Mouse (Mus musculus) hindbrain, embryonic 10.5 days (tissue): ENCODE data around the gene Zkscan6. TPM values are rescaled to one million over a fixed set of nuclear protein-coding genes. Genes with fewer than 3 reads are reported as not detected.

Experiments used
- DNase-seq: peaks from one replicate; pipeline ENCODE4 v3.0.0-alpha.2; 2017; ENCODE audit warnings: low spot score
- H3K27ac ChIP-seq: fragments of 300-500 bp; sonication (generic); 2 replicates; pipeline ENCODE4 v1.5.1; 2016; ENCODE audit warnings: mild to moderate bottlenecking, moderate library complexity
- H3K27me3 ChIP-seq: fragments of 300-500 bp; sonication (generic); 2 replicates; pipeline ENCODE4 v1.6.1; 2016; ENCODE audit warnings: mild to moderate bottlenecking; ENCODE audit not compliant: poor library complexity, insufficient read depth, severe bottlenecking
- H3K36me3 ChIP-seq: fragments of 300-500 bp; sonication (generic); 2 replicates; pipeline ENCODE4 v1.6.1; 2016; ENCODE audit warnings: mild to moderate bottlenecking, moderate library complexity
- H3K4me1 ChIP-seq: fragments of 300-500 bp; sonication (generic); replicated peaks from 2 replicates; pipeline ENCODE4 v1.6.1; 2016; ENCODE audit warnings: mild to moderate bottlenecking
- H3K4me3 ChIP-seq: fragments of 300-500 bp; sonication (generic); 2 replicates; pipeline ENCODE4 v1.5.1; 2016; ENCODE audit warnings: mild to moderate bottlenecking, moderate library complexity
- H3K9me3 ChIP-seq: fragments of 300-500 bp; sonication (generic); 2 replicates; pipeline ENCODE4 v1.6.1; 2016; ENCODE audit warnings: mild to moderate bottlenecking, moderate library complexity
- WGBS: fragments of 180-500 bp; shearing (Covaris S2); methylation state at CpG from one replicate; pipeline ENCODE4 v1.1.7; 2016; 5-methylcytosine and 5-hydroxymethylcytosine counted together
- polyA plus RNA-seq: library from polyadenylated mRNA; unstranded; fragments of >200 nt; fragmentation: Nextera tagmentation; extraction: Ambion mirVana; gene quantifications from 2 replicates; pipeline ENCODE4 v1.2.1, GENCODE M21; 2016

Zkscan6 gene
- polyA plus RNA-seq, 1 experiment from 2014 or later = 13.6 TPM

DNA sequence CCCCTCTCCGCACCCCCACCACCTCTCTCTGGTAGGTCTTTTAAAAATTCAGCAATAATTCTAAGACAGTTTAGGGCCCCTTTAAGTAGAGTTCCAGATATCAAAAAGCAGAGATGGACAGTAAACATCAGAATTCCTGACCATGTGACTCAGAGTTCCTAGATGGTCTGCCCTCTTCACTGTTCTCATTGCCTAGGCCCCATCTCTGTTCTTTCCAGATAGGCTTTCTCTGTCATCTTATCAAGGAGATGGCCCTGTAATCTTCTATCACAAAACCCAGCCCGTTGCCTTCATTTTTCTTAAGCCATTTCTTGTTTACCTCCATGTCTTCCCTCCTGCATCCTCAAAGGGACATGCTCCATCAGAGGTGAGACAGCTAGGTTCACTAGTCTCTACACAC lies 20.8 kb upstream of the Zkscan6 start:
- Histone ChIP-seq H3K4me1 (peaks cover 23% of the 10 kb centered on the region), H3K36me3 (peaks cover 9% of the 10 kb centered on the region; the same call in 1 of the 2 replicates), H3K4me3 (peak overlapping the region; percentile 98; the same call in 1 of the 2 replicates), H3K9me3 (no peaks in the 10 kb centered on the region), H3K27ac (no peak overlapping the region), H3K27me3 (no peaks in the 10 kb centered on the region)
- DNase-seq = no peak
- WGBS = 87% methylated on average over 2 of the region's 2 CpGs

- peaks cover 23% of the 10 kb centered on the region for H3K4me1 ChIP-seq
- DNase-seq = no peak
- under 1% methylated on average over 71 of the region's 71 CpGs for WGBS
- H3K4me3 ChIP-seq = peak overlapping the region; percentile 98
- H3K36me3 ChIP-seq = 0 out of 2 replicates have a peak, but pooled peaks cover 4% of the 10 kb centered on the region
- no peaks in the 10 kb centered on the region for H3K27me3 ChIP-seq
- peak overlapping the region; percentile 99 for H3K27ac ChIP-seq
- H3K9me3 ChIP-seq = no peaks in the 10 kb centered on the region
Measured at GRCm38 (mm10) chr11:65787421-65788151, 19.4 kb upstream of the Zkscan6 start.

DNA sequence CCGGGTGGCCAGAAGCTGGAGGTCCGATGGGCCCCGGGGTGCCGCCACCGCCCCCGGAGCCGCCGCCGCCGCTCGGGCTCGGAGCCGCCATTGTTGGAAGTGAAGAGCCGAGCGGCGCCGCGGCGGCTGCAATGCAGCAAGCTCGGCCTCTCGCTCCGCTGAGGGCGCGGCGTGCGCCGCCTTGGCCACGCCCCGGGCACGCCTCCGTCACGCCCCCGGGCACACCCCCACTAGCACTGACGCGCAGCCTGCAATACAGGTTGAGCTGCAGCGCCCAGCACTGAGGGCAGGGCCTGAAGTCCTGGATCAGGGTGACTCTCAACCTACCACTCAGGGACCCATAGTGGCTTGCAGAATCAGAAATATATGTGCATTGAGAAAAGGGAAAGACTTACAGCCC lies 18.8 kb upstream of the Zkscan6 start, which contains the start of gene Map2k4:
Map2k4 (minus strand) TSS at position 144 of the 400 bp plus-strand sequence.
- 0% methylated on average over 36 of the region's 36 CpGs for WGBS
- Histone ChIP-seq H3K27ac (peak within 1 kb of the TSS; percentile 99), H3K9me3 (no peaks in the 10 kb centered on the region), H3K4me3 (peak within 1 kb of the TSS; percentile 98), H3K27me3 (no peaks in the 10 kb centered on the region), H3K4me1 (peaks cover 23% of the 10 kb centered on the region), H3K36me3 (0 out of 2 replicates have a peak, but pooled peaks cover 4% of the 10 kb centered on the region)
- DNase-seq = peak; percentile 97

DNA sequence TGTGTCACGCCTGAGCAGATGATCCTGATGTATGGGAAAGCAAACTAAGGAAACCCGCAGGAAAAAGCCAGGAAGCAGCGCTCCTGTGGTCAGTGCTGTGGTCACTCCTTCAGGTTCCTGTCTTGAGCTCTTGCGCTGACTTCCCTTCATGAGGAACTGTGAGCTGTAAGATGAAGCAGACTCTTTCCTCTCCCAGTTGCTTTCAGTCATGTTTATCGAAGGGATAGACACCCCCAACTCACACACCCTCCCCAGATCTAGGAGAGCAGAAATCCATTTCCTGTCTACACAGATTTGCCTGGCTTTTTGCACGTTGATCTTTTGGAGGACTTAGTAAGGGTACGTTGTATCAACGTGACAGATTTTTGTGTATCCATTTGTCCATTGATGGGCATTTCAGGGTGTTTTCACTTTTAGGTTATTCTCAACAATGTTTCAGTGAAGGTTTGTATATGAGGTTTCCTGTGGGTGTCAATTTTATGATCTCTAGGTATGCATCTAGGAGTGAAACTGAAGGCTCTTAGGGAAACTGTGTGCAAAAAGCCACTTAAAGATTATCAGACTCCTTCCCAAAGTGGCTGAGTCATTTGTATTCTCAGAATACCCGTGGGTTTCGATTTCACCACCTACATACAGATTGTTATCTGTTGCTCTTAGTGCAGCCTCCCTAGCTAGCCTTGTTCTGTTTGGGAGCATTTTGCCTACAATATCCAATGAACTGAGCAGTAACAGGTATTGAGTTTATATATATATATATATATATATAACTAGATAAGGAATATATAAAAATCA lies 12.4 kb upstream of the Zkscan6 start:
- Histone ChIP-seq H3K4me3 (no peak overlapping the region), H3K36me3 (no peaks in the 10 kb centered on the region), H3K9me3 (no peaks in the 10 kb centered on the region), H3K27ac (no peak overlapping the region), H3K4me1 (no peaks in the 10 kb centered on the region), H3K27me3 (no peaks in the 10 kb centered on the region)
- 80% methylated on average over 10 of the region's 10 CpGs for WGBS
- DNase-seq = no peak

- H3K27me3 ChIP-seq = no peaks in the 10 kb centered on the region
- no peak overlapping the region for H3K27ac ChIP-seq
- H3K9me3 ChIP-seq = no peaks in the 10 kb centered on the region
- no peak overlapping the region for H3K4me3 ChIP-seq
- H3K36me3 ChIP-seq = no peaks in the 10 kb centered on the region
- WGBS = 89% methylated on average over 1 of the region's 1 CpGs
- no peaks in the 10 kb centered on the region for H3K4me1 ChIP-seq
- no peak for DNase-seq
Measured at GRCm38 (mm10) chr11:65795896-65796295, 11.1 kb upstream of the Zkscan6 start.

DNA sequence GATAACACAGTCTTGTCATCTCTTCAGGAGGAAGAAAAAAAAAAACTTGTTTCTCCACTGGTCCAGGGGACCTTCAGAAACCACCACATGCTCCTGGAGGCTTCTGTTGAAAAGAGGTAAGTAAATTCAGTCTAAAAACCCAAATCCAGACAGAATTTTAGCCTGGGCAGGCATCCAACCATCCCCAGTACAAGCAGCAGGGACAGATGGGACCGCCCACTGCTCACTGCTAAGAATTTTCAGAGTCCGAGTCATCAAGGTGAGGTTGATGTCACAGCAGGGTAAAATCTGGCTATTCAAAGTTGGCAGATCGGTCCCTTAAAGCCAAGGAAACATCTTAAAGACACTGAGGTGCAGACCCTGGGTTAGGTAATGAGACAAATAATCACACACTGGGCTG lies 5.1 kb upstream of the Zkscan6 start:
- Histone ChIP-seq H3K36me3 (no peaks in the 10 kb centered on the region), H3K4me3 (no peak overlapping the region), H3K9me3 (no peaks in the 10 kb centered on the region), H3K4me1 (peaks cover 5% of the 10 kb centered on the region), H3K27ac (no peak overlapping the region), H3K27me3 (no peaks in the 10 kb centered on the region)
- 70% methylated on average over 3 of the region's 3 CpGs for WGBS
- no peak for DNase-seq

- no peaks in the 10 kb centered on the region for H3K9me3 ChIP-seq
- WGBS = 2% methylated on average over 20 of the region's 20 CpGs
- H3K27me3 ChIP-seq = no peaks in the 10 kb centered on the region
- no peak for DNase-seq
- H3K4me1 ChIP-seq = peaks cover 15% of the 10 kb centered on the region
- no peaks in the 10 kb centered on the region for H3K36me3 ChIP-seq
- H3K27ac ChIP-seq = peak overlapping the region; percentile 92
- H3K4me3 ChIP-seq = peak overlapping the region; percentile 80
Measured at GRCm38 (mm10) chr11:65806321-65806904, 562 bp upstream of the Zkscan6 start.

GRCm38 (mm10) chr11:65807601-65808000 lies 626 bp downstream of the Zkscan6 start:
- H3K9me3 ChIP-seq = no peaks in the 10 kb centered on the region
- peak overlapping the region; percentile 80 for H3K4me3 ChIP-seq
- DNase-seq = no peak
- peak overlapping the region; percentile 92 for H3K27ac ChIP-seq
- H3K36me3 ChIP-seq = no peaks in the 10 kb centered on the region
- no peaks in the 10 kb centered on the region for H3K27me3 ChIP-seq
- 46% methylated on average over 7 of the region's 7 CpGs for WGBS
- peaks cover 27% of the 10 kb centered on the region for H3K4me1 ChIP-seq

- no peak for DNase-seq
- Histone ChIP-seq H3K9me3 (no peaks in the 10 kb centered on the region), H3K36me3 (peaks cover 26% of the 10 kb centered on the region), H3K4me1 (peaks cover 33% of the 10 kb centered on the region), H3K27me3 (peaks cover 5% of the 10 kb centered on the region; the same call in 1 of the 2 replicates), H3K4me3 (no peak overlapping the region), H3K27ac (no peak overlapping the region)
- 16% methylated on average over 5 of the region's 5 CpGs for WGBS
Measured at GRCm38 (mm10) chr11:65812088-65812487, 5.1 kb downstream of the Zkscan6 start.

DNA sequence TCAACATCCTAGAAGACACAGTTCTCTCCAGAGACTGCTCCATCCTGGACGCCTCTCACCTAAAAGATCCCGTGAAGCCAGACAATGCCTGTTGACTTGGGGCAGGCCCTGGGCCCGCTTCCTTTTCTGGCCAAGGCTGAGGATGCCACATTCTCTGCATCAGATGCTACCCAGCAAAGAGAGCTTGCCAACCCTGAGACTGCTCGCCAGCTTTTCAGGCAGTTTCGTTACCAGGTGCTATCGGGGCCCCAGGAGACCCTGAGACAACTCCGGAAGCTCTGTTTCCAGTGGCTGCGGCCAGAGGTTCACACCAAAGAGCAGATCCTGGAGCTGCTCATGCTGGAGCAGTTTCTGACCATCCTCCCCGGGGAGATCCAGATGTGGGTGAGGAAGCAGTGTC lies 7.4 kb downstream of the Zkscan6 start:
- H3K27ac ChIP-seq = no peak overlapping the region
- no peak overlapping the region for H3K4me3 ChIP-seq
- peaks cover 5% of the 10 kb centered on the region; the same call in 1 of the 2 replicates for H3K27me3 ChIP-seq
- no peaks in the 10 kb centered on the region for H3K9me3 ChIP-seq
- DNase-seq = no peak
- H3K36me3 ChIP-seq = peaks cover 41% of the 10 kb centered on the region
- WGBS = 88% methylated on average over 9 of the region's 9 CpGs
- peaks cover 23% of the 10 kb centered on the region for H3K4me1 ChIP-seq

DNA sequence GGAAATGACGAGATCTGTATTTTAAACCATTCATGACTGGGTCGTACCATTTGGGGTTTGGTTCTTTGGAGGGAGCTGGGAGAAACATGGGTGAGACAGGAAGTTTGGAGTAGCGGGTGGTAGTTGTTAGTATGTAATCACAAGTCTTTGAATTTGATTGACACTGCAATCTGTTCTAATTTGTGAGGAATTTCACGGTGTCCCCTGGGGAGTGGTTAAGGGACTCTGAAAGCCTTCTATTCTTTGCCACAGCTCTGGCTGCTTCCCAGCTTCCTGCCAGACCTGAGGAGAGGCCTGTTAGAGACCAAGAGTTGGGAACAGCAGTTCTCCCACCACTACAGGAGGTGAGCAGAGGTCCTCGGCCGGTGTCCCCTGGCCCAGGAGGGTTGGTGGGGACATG lies 9.3 kb downstream of the Zkscan6 start:
- Histone ChIP-seq H3K36me3 (peaks cover 44% of the 10 kb centered on the region), H3K4me3 (no peak overlapping the region), H3K9me3 (no peaks in the 10 kb centered on the region), H3K4me1 (peaks cover 23% of the 10 kb centered on the region), H3K27ac (no peak overlapping the region), H3K27me3 (peaks cover 5% of the 10 kb centered on the region; the same call in 1 of the 2 replicates)
- no peak for DNase-seq
- 45% methylated on average over 6 of the region's 6 CpGs for WGBS

DNA sequence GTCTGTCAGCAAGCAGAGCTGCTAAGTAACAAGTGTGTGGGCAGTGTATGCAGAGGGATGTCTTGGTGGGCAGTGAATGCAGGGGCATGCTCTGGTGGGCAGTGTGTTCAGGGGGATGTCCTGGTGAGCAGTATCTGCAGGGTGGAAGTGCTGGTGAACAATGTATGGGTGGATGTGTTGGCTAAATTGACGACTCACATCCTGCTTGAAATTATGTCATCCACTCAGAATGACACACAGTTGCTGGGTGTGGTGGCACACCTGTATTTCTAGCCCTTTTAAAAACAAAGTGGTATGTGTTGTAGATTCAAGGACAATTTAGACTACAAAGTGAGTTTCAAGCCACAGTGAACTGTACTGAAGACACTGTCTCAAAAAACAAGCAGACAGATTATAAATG lies 11.2 kb downstream of the Zkscan6 start:
- Histone ChIP-seq H3K27ac (no peak overlapping the region), H3K36me3 (peaks cover 62% of the 10 kb centered on the region), H3K27me3 (peaks cover 5% of the 10 kb centered on the region; the same call in 1 of the 2 replicates), H3K4me1 (peaks cover 9% of the 10 kb centered on the region), H3K4me3 (no peak overlapping the region), H3K9me3 (no peaks in the 10 kb centered on the region)
- 75% methylated on average over 1 of the region's 1 CpGs for WGBS
- DNase-seq = no peak
